Mouse (Mus musculus): ENCODE data around the gene Ppp6r1.

Ppp6r1 gene

GRCm38 (mm10) chr7:4658912-4659551, at the start of gene Ppp6r1:
TSS of gene Ppp6r1 (minus strand) at chr7:4659019.
- peak; percentile 93 for DNase-seq (ENCODE audit: low spot score)

- DNase-seq (ENCODE audit: low spot score): peak; percentile 13
Measured at GRCm38 (mm10) chr7:4705098-4705497, 46.3 kb upstream of the Ppp6r1 start.

GRCm38 (mm10) chr7:4703195-4703594, 44.4 kb upstream of the Ppp6r1 start:
- no peak for DNase-seq (ENCODE audit: low spot score)

- DNase-seq (ENCODE audit: low spot score): no peak
Measured at GRCm38 (mm10) chr7:4702334-4702733, 43.5 kb upstream of the Ppp6r1 start.

- no peak for DNase-seq (ENCODE audit: low spot score)
Measured at GRCm38 (mm10) chr7:4693004-4693403, 34.2 kb upstream of the Ppp6r1 start.

GRCm38 (mm10) chr7:4690951-4691653, 32.3 kb upstream of the Ppp6r1 start:
- DNase-seq (ENCODE audit: low spot score): no peak

- DNase-seq (ENCODE audit: low spot score): peak; percentile 32
Measured at GRCm38 (mm10) chr7:4690387-4690786, 31.6 kb upstream of the Ppp6r1 start, which contains the start of gene Brsk1. TSS of gene Brsk1 (plus strand) at chr7:4690604.

GRCm38 (mm10) chr7:4684632-4685417, 26.0 kb upstream of the Ppp6r1 start, which contains the start of gene Hspbp1:
TSS of gene Hspbp1 (minus strand) at chr7:4685068.
- peak; percentile 87 for DNase-seq (ENCODE audit: low spot score)

- DNase-seq (ENCODE audit: low spot score): no peak
Measured at GRCm38 (mm10) chr7:4684203-4684602, 25.4 kb upstream of the Ppp6r1 start.

- DNase-seq (ENCODE audit: low spot score): no peak
Measured at GRCm38 (mm10) chr7:4683307-4683706, 24.5 kb upstream of the Ppp6r1 start.

- no peak for DNase-seq (ENCODE audit: low spot score)
Measured at GRCm38 (mm10) chr7:4675200-4675599, 16.4 kb upstream of the Ppp6r1 start.

GRCm38 (mm10) chr7:4674114-4674731, 15.4 kb upstream of the Ppp6r1 start:
- DNase-seq (ENCODE audit: low spot score): no peak

- no peak for DNase-seq (ENCODE audit: low spot score)
Measured at GRCm38 (mm10) chr7:4671956-4672355, 13.1 kb upstream of the Ppp6r1 start.

GRCm38 (mm10) chr7:4670655-4671255, 11.9 kb upstream of the Ppp6r1 start:
- DNase-seq (ENCODE audit: low spot score): no peak

- no peak for DNase-seq (ENCODE audit: low spot score)
Measured at GRCm38 (mm10) chr7:4669156-4669555, 10.3 kb upstream of the Ppp6r1 start.

- DNase-seq (ENCODE audit: low spot score): no peak
Measured at GRCm38 (mm10) chr7:4668506-4668905, 9.7 kb upstream of the Ppp6r1 start.

GRCm38 (mm10) chr7:4666871-4667270, 8.1 kb upstream of the Ppp6r1 start:
- no peak for DNase-seq (ENCODE audit: low spot score)

GRCm38 (mm10) chr7:4663742-4664141, 4.9 kb upstream of the Ppp6r1 start:
- no peak for DNase-seq (ENCODE audit: low spot score)

- no peak for DNase-seq (ENCODE audit: low spot score)
Measured at GRCm38 (mm10) chr7:4663179-4663578, 4.4 kb upstream of the Ppp6r1 start.

- no peak for DNase-seq (ENCODE audit: low spot score)
Measured at GRCm38 (mm10) chr7:4659911-4660443, 1.2 kb upstream of the Ppp6r1 start.

GRCm38 (mm10) chr7:4658128-4658907, 501 bp downstream of the Ppp6r1 start:
- DNase-seq (ENCODE audit: low spot score): peak; percentile 17
